Comparison of ENCODE assay signal across 12 mouse cellular contexts in genomic region chr12:16893039-16893438, GRCm38 (mm10). TPM values are rescaled to one million over a fixed set of nuclear protein-coding genes. Genes with fewer than 3 reads are reported as not detected.
A peak's percentile ranks its signal among the peaks of the same experiment; 100 is the strongest.
DNase-seq lines count a peak whose midpoint lies in the region; ATAC-seq and TF ChIP-seq lines count a peak whose summit lies in the region.
"Had no signal": no experiment of that assay in that cellular context is flagged by ENCODE, and none has a peak within 500 bp of the region (broad histone marks: within the 10 kb centered on the region; RNA-seq: fewer than 3 reads in every experiment).

No protein-coding gene starts in this region.

- TF ChIP-seq EP300 in CH12.LX (IDR thresholded peaks at IDR 0.05; ENCODE audit: low read length) (no peak), ES-Bruce4 (IDR thresholded peaks at IDR 0.05; ENCODE audit: insufficient read depth, low read depth, low read length) (no peak)

- H3K9ac ChIP-seq in kidney, embryonic 16.5 days (replicated peaks; ENCODE audit: low read length): no peak overlapping the region
- H3K9ac ChIP-seq in CH12.LX (ENCODE audit: insufficient read depth, low read depth): peak overlapping the region; percentile 60
- 0 out of 2 replicates have a peak overlapping the region, but pooled peaks have one; percentile 97 for H3K9ac ChIP-seq in ES-Bruce4 (ENCODE audit: low read depth, poor library complexity, severe bottlenecking)
- H3K9ac ChIP-seq in limb, embryonic 13.5 days: no peak overlapping the region

- no peaks in the 10 kb centered on the region for H3K36me3 ChIP-seq in kidney, embryonic 16.5 days (ENCODE audit: insufficient read depth, low read length)
- H3K36me3 ChIP-seq in CH12.LX (replicated peaks in 1 of 2; ENCODE audit: control insufficient read depth in 1 of 2, insufficient read depth in 1 of 2, low read length in 1 of 2) (no peaks in the 10 kb centered on the region), ES-Bruce4 (ENCODE audit: control insufficient read depth, insufficient read depth, low read length, poor library complexity, severe bottlenecking) (no peaks in the 10 kb centered on the region)
- no peaks in the 10 kb centered on the region for H3K36me3 ChIP-seq in limb, embryonic 13.5 days
- H3K36me3 ChIP-seq: hindbrain, embryonic 10.5 days had no signal

- no peak for TF ChIP-seq CTCF in CH12.LX (conservative IDR thresholded peaks at IDR 0.05 in 1 of 2, IDR thresholded peaks at IDR 0.05 in 1 of 2; ENCODE audit: low read depth in 2 of 2, low read length in 2 of 2)
- TF ChIP-seq CTCF in ES-Bruce4 (IDR thresholded peaks at IDR 0.05; ENCODE audit: low read depth, low read length): no peak

- WGBS in kidney, embryonic 16.5 days: 89% methylated on average over 2 of the region's 2 CpGs
- WGBS in limb, embryonic 13.5 days: 91% methylated on average over 2 of the region's 2 CpGs

- H3K79me2 ChIP-seq in CH12.LX (replicated peaks; ENCODE audit: control insufficient read depth, extremely low read depth, insufficient read depth, poor library complexity, severe bottlenecking): peaks cover 24% of the 10 kb centered on the region

- peaks cover 25% of the 10 kb centered on the region for H3K4me1 ChIP-seq in kidney, embryonic 16.5 days (ENCODE audit: insufficient read depth, low read length)
- H3K4me1 ChIP-seq in CH12.LX (ENCODE audit: control insufficient read depth in 1 of 2, insufficient read depth in 2 of 2): peaks cover 8 to 18% of the 10 kb centered on the region in 2 experiments
- H3K4me1 ChIP-seq in ES-Bruce4 (ENCODE audit: control insufficient read depth, insufficient read depth, low read length): no peaks in the 10 kb centered on the region
- H3K4me1 ChIP-seq in limb, embryonic 13.5 days: peaks cover 28% of the 10 kb centered on the region

- DNase-seq in kidney, adult 18-20 months: no peak
- DNase-seq in CH12.LX (ENCODE audit: extremely low read depth): no peak
- no peak for DNase-seq in cerebellum, postnatal 36 days
- DNase-seq in cerebellum, adult 11-12 months: no peak
- DNase-seq: adrenal gland, postnatal 25 days; cerebellum, adult 2 months; embryo, embryonic 11 days; layer of hippocampus, postnatal 36 days had no signal

- no peaks in the 10 kb centered on the region for H3K27me3 ChIP-seq in kidney, embryonic 16.5 days (ENCODE audit: insufficient read depth, low read length)
- no peaks in the 10 kb centered on the region for H3K27me3 ChIP-seq in CH12.LX (replicated peaks)
- no peaks in the 10 kb centered on the region for H3K27me3 ChIP-seq in ES-Bruce4 (ENCODE audit: control insufficient read depth, insufficient read depth, low read length, poor library complexity, severe bottlenecking)
- no peaks in the 10 kb centered on the region for H3K27me3 ChIP-seq in limb, embryonic 13.5 days

- no peak overlapping the region for H3K4me3 ChIP-seq in kidney, embryonic 16.5 days (ENCODE audit: low read length)
- H3K4me3 ChIP-seq in CH12.LX (replicated peaks in 1 of 3; ENCODE audit: low read depth in 2 of 3, low read length in 2 of 3, poor library complexity in 1 of 3): no peak overlapping the region
- H3K4me3 ChIP-seq in ES-Bruce4 (ENCODE audit: low read depth, low read length): no peak overlapping the region
- H3K4me3 ChIP-seq in limb, embryonic 13.5 days: no peak overlapping the region

- in situ Hi-C loops in CH12.LX (cut with MboI; ENCODE audit: low pct_ligation_motif_present, low pct_unique_long_range_greater_than_20kb, low sequenced_read_pairs): no loop called here

- H3K9me3 ChIP-seq in kidney, embryonic 16.5 days (ENCODE audit: low read length): no peaks in the 10 kb centered on the region
- H3K9me3 ChIP-seq in CH12.LX (replicated peaks; ENCODE audit: low read length) (no peaks in the 10 kb centered on the region), ES-Bruce4 (replicated peaks; ENCODE audit: control insufficient read depth, insufficient read depth, low read length, poor library complexity, severe bottlenecking) (no peaks in the 10 kb centered on the region; the same call in 1 of the 2 replicates)
- H3K9me3 ChIP-seq in limb, embryonic 13.5 days: no peaks in the 10 kb centered on the region
- H3K9me3 ChIP-seq: hindbrain, embryonic 10.5 days had no signal

- TF ChIP-seq POLR2A in CH12.LX (IDR thresholded peaks at IDR 0.05; ENCODE audit: low read depth, low read length) (no peak), ES-Bruce4 (IDR thresholded peaks at IDR 0.05; ENCODE audit: insufficient read depth, low read length) (no peak)

- dilution Hi-C loops in CH12.LX (cut with MboI; ENCODE audit: extremely low pct_ligation_motif_present, extremely low pct_unique_long_range_greater_than_20kb, low sequenced_read_pairs): no loop called here

- peak overlapping the region; percentile 99 for H3K27ac ChIP-seq in kidney, embryonic 16.5 days (ENCODE audit: low read length)
- peak overlapping the region; percentile 94 for H3K27ac ChIP-seq in CH12.LX (ENCODE audit: insufficient read depth, low read depth)
- H3K27ac ChIP-seq in ES-Bruce4 (ENCODE audit: insufficient read depth, low read length): no peak overlapping the region
- H3K27ac ChIP-seq in limb, embryonic 13.5 days: 0 out of 2 replicates have a peak overlapping the region, but pooled peaks have one; percentile 94

- no peak overlapping the region for H3K4me2 ChIP-seq in kidney, embryonic 16.5 days (replicated peaks; ENCODE audit: low read depth, low read length)
- peak overlapping the region; percentile 87 for H3K4me2 ChIP-seq in CH12.LX (ENCODE audit: insufficient read depth, low read depth, poor library complexity, severe bottlenecking)
- no peak overlapping the region for H3K4me2 ChIP-seq in limb, embryonic 13.5 days (replicated peaks)

- ATAC-seq in kidney, embryonic 16.5 days (ENCODE audit: low FRiP score, low TSS enrichment): no peak
- no peak for ATAC-seq in limb, embryonic 13.5 days (ENCODE audit: low FRiP score, low read depth)

- no peak for TF ChIP-seq RAD21 in CH12.LX (IDR thresholded peaks at IDR 0.05; ENCODE audit: low read depth, low read length)

TF ChIP-seq in CH12.LX, 34 proteins besides CTCF, POLR2A, EP300 and RAD21:
- no peak for TF ChIP-seq USF1 (IDR thresholded peaks at IDR 0.05; ENCODE audit: low read depth, low read length)
- no peak for TF ChIP-seq IRF4 (IDR thresholded peaks at IDR 0.05; ENCODE audit: low read depth, low read length)
- TF ChIP-seq ETS1 (conservative IDR thresholded peaks at IDR 0.05; ENCODE audit: low read depth, low read length): no peak
- TF ChIP-seq JUND (conservative IDR thresholded peaks at IDR 0.05; ENCODE audit: low read depth, low read length): no peak
- no peak for TF ChIP-seq ELF1 (IDR thresholded peaks at IDR 0.05; ENCODE audit: low read depth, low read length)
- TF ChIP-seq MXI1 (IDR thresholded peaks at IDR 0.05; ENCODE audit: low read depth, low read length): no peak
- TF ChIP-seq ZNF384 (IDR thresholded peaks at IDR 0.05; ENCODE audit: low read depth, low read length): peak; percentile 84

RNA-seq across cellular contexts. Expression of gene Rock2, which starts 1.7 kb away (rescaled TPM):
- polyA plus RNA-seq in kidney, embryonic 16.5 days (2015; fragmentation: Nextera tagmentation; extraction: Ambion mirVana): 10.6 and 11.4 TPM in 2 replicates
- total RNA-seq in CH12.LX (2012; rRNA removed) (34.9 and 39.1 TPM in 2 replicates), CH12.LX (2014; rRNA removed) (40.3 and 45.7 TPM in 2 replicates)
- polyA plus RNA-seq in CH12.LX (2012; ENCODE audit: insufficient read length, low read depth) (49.3 and 49.9 TPM in 2 replicates), ES-Bruce4 (2011; ENCODE audit: insufficient read depth, insufficient read length, low read depth, missing spikeins) (85.3 and 95.1 TPM in 2 replicates)
- 14.7 and 14.9 TPM in 2 replicates for polyA plus RNA-seq in limb, embryonic 13.5 days (2015; fragmentation: Nextera tagmentation; extraction: Ambion mirVana)

Comparison
In these comparisons a context has a peak if more than half of its experiments do, and no peak if none do; other contexts are left out.
1. H3K9ac ChIP-seq: peak in CH12.LX (single experiment) and ES-Bruce4 (single experiment); none in kidney, embryonic 16.5 days (single experiment) and limb, embryonic 13.5 days (single experiment).